Mouse (Mus musculus) CH12.LX (cell line): ENCODE measurements around the gene Nrros. TPM values are rescaled to one million over a fixed set of nuclear protein-coding genes. Genes with fewer than 3 reads are reported as not detected.
A peak's percentile ranks its signal among the peaks of the same experiment; 100 is the strongest.

Experiments
- DNase-seq: peaks from one replicate; pipeline ENCODE4 v3.0.0-alpha.2; 2013; ENCODE audit errors: extremely low read depth
- H3K27ac ChIP-seq: 2 replicates; pipeline ENCODE4 v1.5.1; 2012; ENCODE audit warnings: low read depth, mild to moderate bottlenecking, control low read depth, moderate library complexity; ENCODE audit not compliant: insufficient read depth
- H3K27me3 ChIP-seq: replicated peaks from 2 replicates; pipeline ENCODE3; 2012; ENCODE audit warnings: inconsistent platforms
- H3K36me3 ChIP-seq, 2 experiments: replicated peaks in 1 of 2; 2 replicates each; pipeline versions ENCODE3 to v1.6.1; 2012; ENCODE audit warnings: inconsistent platforms in 1 of 2, low read length in 1 of 2, mild to moderate bottlenecking in 1 of 2, mixed read lengths in 1 of 2, moderate library complexity in 1 of 2; ENCODE audit not compliant: control insufficient read depth in 1 of 2, insufficient read depth in 1 of 2
- H3K4me1 ChIP-seq, 2 experiments: 2 replicates each; pipeline ENCODE4 v1.6.1; 2012; ENCODE audit warnings: inconsistent platforms in 1 of 2, moderate library complexity in 1 of 2; ENCODE audit not compliant: insufficient read depth in 2 of 2, control insufficient read depth in 1 of 2
- H3K4me2 ChIP-seq: 2 replicates; pipeline ENCODE4 v1.6.1; 2012; ENCODE audit warnings: low read depth, mild to moderate bottlenecking, control low read depth; ENCODE audit not compliant: poor library complexity, insufficient read depth, severe bottlenecking
- H3K4me3 ChIP-seq, 3 experiments: fragments of 150-350 bp in 1 of 3; sonication (generic) in 1 of 3; replicated peaks in 1 of 3; 2 replicates each; pipeline versions ENCODE3 to v1.5.1; 2011 to 2012; ENCODE audit warnings: low read depth in 2 of 3, low read length in 2 of 3, mild to moderate bottlenecking in 2 of 3, moderate library complexity in 2 of 3, control low read depth in 1 of 3, improper control_type of control experiment in 1 of 3, inconsistent platforms in 1 of 3, mixed read lengths in 1 of 3; ENCODE audit not compliant: poor library complexity in 1 of 3
- H3K79me2 ChIP-seq: replicated peaks from 2 replicates; pipeline ENCODE4 v1.6.1; 2012; ENCODE audit warnings: mild to moderate bottlenecking, moderate library complexity; ENCODE audit not compliant: control insufficient read depth, poor library complexity, insufficient read depth, severe bottlenecking; ENCODE audit errors: extremely low read depth
- H3K9ac ChIP-seq: 2 replicates; pipeline ENCODE4 v1.6.1; 2012; ENCODE audit warnings: low read depth, mild to moderate bottlenecking, control low read depth, moderate library complexity; ENCODE audit not compliant: insufficient read depth
- H3K9me3 ChIP-seq: replicated peaks from 2 replicates; pipeline ENCODE3; 2012; ENCODE audit warnings: low read length, inconsistent platforms, mixed read lengths
- BHLHE40 ChIP-seq: IDR thresholded peaks from 2 replicates; pipeline ENCODE4 v1.6.1; 2011; ENCODE audit warnings: mild to moderate bottlenecking, low read depth, low read length, improper control_type of control experiment
- CHD1 ChIP-seq: IDR thresholded peaks from 2 replicates; pipeline ENCODE4 v1.6.1; 2012; ENCODE audit warnings: low read depth, low read length, improper control_type of control experiment, inconsistent platforms
- CHD2 ChIP-seq: IDR thresholded peaks from 2 replicates; pipeline ENCODE4 v1.6.1; 2011; ENCODE audit warnings: low read length, improper control_type of control experiment
- CTCF ChIP-seq, 2 experiments: IDR thresholded peaks in 1 of 2; conservative IDR thresholded peaks in 1 of 2; 2 replicates each; pipeline ENCODE4 v1.5.1; 2011 to 2012; ENCODE audit warnings: low read depth in 2 of 2, low read length in 2 of 2, improper control_type of control experiment in 1 of 2, inconsistent platforms in 1 of 2, mild to moderate bottlenecking in 1 of 2, moderate library complexity in 1 of 2
- E2F4 ChIP-seq: IDR thresholded peaks from 2 replicates; pipeline ENCODE4 v1.6.1; 2011; ENCODE audit warnings: low read depth, low read length, improper control_type of control experiment; ENCODE audit not compliant: insufficient replicate concordance
- ELF1 ChIP-seq: IDR thresholded peaks from 2 replicates; pipeline ENCODE4 v1.6.1; 2014; ENCODE audit warnings: low read depth, mild to moderate bottlenecking, inconsistent platforms, low read length, improper control_type of control experiment
- EP300 ChIP-seq: IDR thresholded peaks from 2 replicates; pipeline ENCODE4 v1.6.1; 2011; ENCODE audit warnings: low read length, improper control_type of control experiment
- ETS1 ChIP-seq: conservative IDR thresholded peaks from 2 replicates; pipeline ENCODE4 v1.6.1; 2012; ENCODE audit warnings: low read depth, mild to moderate bottlenecking, inconsistent platforms, low read length, improper control_type of control experiment, moderate library complexity
- GABPA ChIP-seq: IDR thresholded peaks from 2 replicates; pipeline ENCODE4 v1.6.1; 2012; ENCODE audit warnings: low read depth, low read length, improper control_type of control experiment, inconsistent platforms; ENCODE audit not compliant: insufficient replicate concordance
- HCFC1 ChIP-seq: IDR thresholded peaks from 2 replicates; pipeline ENCODE4 v1.6.1; 2012; ENCODE audit warnings: low read depth, mild to moderate bottlenecking, inconsistent platforms, low read length, improper control_type of control experiment
- IRF4 ChIP-seq: IDR thresholded peaks from 2 replicates; pipeline ENCODE4 v1.6.1; 2014; ENCODE audit warnings: low read depth, mild to moderate bottlenecking, inconsistent platforms, low read length, improper control_type of control experiment
- JUN ChIP-seq: IDR thresholded peaks from 2 replicates; pipeline ENCODE4 v1.6.1; 2011; ENCODE audit warnings: low read depth, mild to moderate bottlenecking, low read length, improper control_type of control experiment, moderate library complexity; ENCODE audit not compliant: insufficient read depth
- JUND ChIP-seq: conservative IDR thresholded peaks from 2 replicates; pipeline ENCODE4 v1.6.1; 2011; ENCODE audit warnings: low read depth, low read length, improper control_type of control experiment
- KAT2A ChIP-seq: IDR thresholded peaks from 2 replicates; pipeline ENCODE4 v1.6.1; 2012; ENCODE audit warnings: low read length, improper control_type of control experiment, inconsistent platforms; ENCODE audit not compliant: insufficient replicate concordance
- MAFK ChIP-seq: IDR thresholded peaks from 2 replicates; pipeline ENCODE4 v1.6.1; 2011; ENCODE audit warnings: low read length, improper control_type of control experiment; ENCODE audit not compliant: insufficient replicate concordance
- MAX ChIP-seq: IDR thresholded peaks from 2 replicates; pipeline ENCODE4 v1.6.1; 2011; ENCODE audit warnings: low read length, improper control_type of control experiment
- MAZ ChIP-seq: IDR thresholded peaks from 2 replicates; pipeline ENCODE4 v1.6.1; 2012; ENCODE audit warnings: low read depth, mild to moderate bottlenecking, inconsistent platforms, low read length, improper control_type of control experiment, moderate library complexity
- MEF2A ChIP-seq: IDR thresholded peaks from 2 replicates; pipeline ENCODE4 v1.6.1; 2014; ENCODE audit warnings: low read depth, mild to moderate bottlenecking, inconsistent platforms, low read length, improper control_type of control experiment, borderline replicate concordance
- MXI1 ChIP-seq: IDR thresholded peaks from 2 replicates; pipeline ENCODE4 v1.6.1; 2011; ENCODE audit warnings: mild to moderate bottlenecking, low read depth, low read length, improper control_type of control experiment
- MYC ChIP-seq: IDR thresholded peaks from 2 replicates; pipeline ENCODE4 v1.6.1; 2011; ENCODE audit warnings: low read depth, mild to moderate bottlenecking, improper control_type of control experiment, low read length
- NELFE ChIP-seq: IDR thresholded peaks from 2 replicates; pipeline ENCODE4 v1.6.1; 2011; ENCODE audit warnings: low read depth, low read length, improper control_type of control experiment
- NRF1 ChIP-seq: IDR thresholded peaks from 2 replicates; pipeline ENCODE4 v1.6.1; 2014; ENCODE audit warnings: low read depth, mild to moderate bottlenecking, inconsistent platforms, low read length, improper control_type of control experiment, moderate library complexity
- PAX5 ChIP-seq: IDR thresholded peaks from 2 replicates; pipeline ENCODE4 v1.6.1; 2012; ENCODE audit warnings: low read length, inconsistent platforms, mixed read lengths
- POLR2A ChIP-seq: IDR thresholded peaks from 2 replicates; pipeline ENCODE4 v1.6.1; 2011; ENCODE audit warnings: low read depth, mild to moderate bottlenecking, improper control_type of control experiment, low read length
- POLR2AphosphoS2 ChIP-seq: IDR thresholded peaks from 2 replicates; pipeline ENCODE4 v1.6.1; 2011; ENCODE audit warnings: low read depth, low read length, improper control_type of control experiment
- RAD21 ChIP-seq: IDR thresholded peaks from 2 replicates; pipeline ENCODE4 v1.6.1; 2011; ENCODE audit warnings: low read depth, mild to moderate bottlenecking, low read length, improper control_type of control experiment, moderate library complexity
- RCOR1 ChIP-seq: conservative IDR thresholded peaks from 2 replicates; pipeline ENCODE4 v1.6.1; 2012; ENCODE audit warnings: low read depth, mild to moderate bottlenecking, inconsistent platforms, low read length, improper control_type of control experiment
- SIN3A ChIP-seq: IDR thresholded peaks from 2 replicates; pipeline ENCODE4 v1.6.1; 2012; ENCODE audit warnings: low read length, improper control_type of control experiment, inconsistent platforms
- SMC3 ChIP-seq: IDR thresholded peaks from 2 replicates; pipeline ENCODE4 v1.6.1; 2011; ENCODE audit warnings: low read depth, low read length, improper control_type of control experiment
- TBP ChIP-seq: conservative IDR thresholded peaks from 2 replicates; pipeline ENCODE4 v1.6.1; 2011; ENCODE audit warnings: low read depth, low read length, improper control_type of control experiment
- TCF12 ChIP-seq: IDR thresholded peaks from 2 replicates; pipeline ENCODE4 v1.6.1; 2014; ENCODE audit warnings: low read depth, mild to moderate bottlenecking, inconsistent platforms, low read length, improper control_type of control experiment
- UBTF ChIP-seq: IDR thresholded peaks from 2 replicates; pipeline ENCODE4 v1.6.1; 2012; ENCODE audit warnings: low read depth, mild to moderate bottlenecking, inconsistent platforms, low read length, improper control_type of control experiment, moderate library complexity
- USF1 ChIP-seq: IDR thresholded peaks from 2 replicates; pipeline ENCODE4 v1.6.1; 2014; ENCODE audit warnings: low read depth, mild to moderate bottlenecking, inconsistent platforms, low read length, improper control_type of control experiment
- USF2 ChIP-seq: conservative IDR thresholded peaks from 2 replicates; pipeline ENCODE4 v1.6.1; 2011; ENCODE audit warnings: low read depth, low read length, improper control_type of control experiment
- ZC3H11A ChIP-seq: IDR thresholded peaks from 2 replicates; pipeline ENCODE4 v1.6.1; 2012; ENCODE audit warnings: low read depth, mild to moderate bottlenecking, inconsistent platforms, low read length, improper control_type of control experiment
- ZKSCAN1 ChIP-seq: IDR thresholded peaks from 2 replicates; pipeline ENCODE4 v1.6.1; 2012; ENCODE audit warnings: low read depth, inconsistent platforms, low read length, improper control_type of control experiment, borderline replicate concordance
- ZMIZ1 ChIP-seq: IDR thresholded peaks from 2 replicates; pipeline ENCODE4 v1.6.1; 2012; ENCODE audit warnings: low read depth, mild to moderate bottlenecking, inconsistent platforms, low read length, improper control_type of control experiment
- ZNF384 ChIP-seq: IDR thresholded peaks from 2 replicates; pipeline ENCODE4 v1.6.1; 2012; ENCODE audit warnings: low read depth, low read length, improper control_type of control experiment, inconsistent platforms
- dilution Hi-C: fragments of 300-500 bp; cut with MboI; formaldehyde crosslinking; loops from 2 replicates; pipeline ENCODE4 v1.14.3; 2020; ENCODE audit warnings: low sequenced_read_pairs; ENCODE audit not compliant: extremely low pct_unique_long_range_greater_than_20kb, extremely low pct_ligation_motif_present
- in situ Hi-C: fragments of 300-500 bp; cut with MboI; formaldehyde crosslinking; loops from 3 replicates; pipeline ENCODE4 v1.14.3; 2019; ENCODE audit warnings: low sequenced_read_pairs, low pct_ligation_motif_present, low pct_unique_long_range_greater_than_20kb, mixed read lengths
- polyA plus RNA-seq: library from polyadenylated mRNA; unstranded; fragments of >175 nt; gene quantifications from 2 replicates; pipeline ENCODE4 v1.2.1, GENCODE M21; 2012; ENCODE audit warnings: low read depth; ENCODE audit not compliant: insufficient read length
- total RNA-seq, 2 experiments: library from RNA; depleted of rRNA; stranded (reverse); fragments of 300-350 nt in 1 of 2; fragments of >200 nt in 1 of 2; gene quantifications; 2 replicates each; pipeline ENCODE4 v1.2.3; 2012 to 2014

Nrros gene
- total RNA-seq (2012; rRNA removed) (49.6 and 54.9 TPM in 2 replicates), total RNA-seq (2014; rRNA removed) (55.1 and 64.3 TPM in 2 replicates), polyA plus RNA-seq (52.2 and 71.0 TPM in 2 replicates)

DNA sequence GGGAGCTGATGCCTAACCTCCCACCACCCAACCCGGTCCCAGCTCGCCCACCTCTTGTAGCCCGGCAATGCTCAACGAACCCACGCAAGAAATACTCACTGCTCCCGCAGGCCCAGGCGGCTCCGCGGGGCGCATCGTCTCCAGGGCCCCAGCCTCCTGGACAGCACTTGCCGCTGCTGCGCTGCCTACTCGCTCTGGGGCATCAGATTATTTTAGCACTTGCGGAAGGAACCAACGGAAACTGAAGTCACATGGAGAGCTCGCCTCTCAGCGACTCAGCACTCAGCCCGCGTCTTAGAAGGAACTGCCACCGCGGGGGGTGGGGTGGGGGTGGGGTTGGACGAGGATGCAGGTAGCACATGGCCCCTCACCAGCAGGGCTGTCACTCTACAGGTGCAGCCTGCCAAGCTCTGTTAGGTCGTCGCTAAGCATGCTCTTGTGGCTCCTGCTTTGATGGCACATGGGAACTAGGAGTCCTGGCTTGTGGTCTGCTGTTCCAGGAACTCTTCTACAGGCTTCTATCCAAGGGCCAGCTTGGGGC is at the start of gene Nrros:
Gene Nrros, minus strand, starts transcription at position 314 of the 541 bp plus-strand sequence.
- in situ Hi-C loops, result loop anchor here (5.0 kb wide), 1 partner anchor 37 kb away; no protein-coding TSS in a partner anchor
- peaks cover 6 to 21% of the 10 kb centered on the region in 2 experiments for H3K36me3 ChIP-seq
- peaks cover 47% of the 10 kb centered on the region for H3K79me2 ChIP-seq
- peaks cover 17 to 42% of the 10 kb centered on the region in 2 experiments for H3K4me1 ChIP-seq
- no peaks in the 10 kb centered on the region for H3K27me3 ChIP-seq
- peak within 1 kb of the TSS; percentile 85 for H3K9ac ChIP-seq
- H3K4me3 ChIP-seq, result peak within 1 kb of the TSS; percentile 78 to 79 (median 79)
- H3K9me3 ChIP-seq, result peaks cover 7% of the 10 kb centered on the region
- H3K27ac ChIP-seq, result peak within 1 kb of the TSS; percentile 82
- dilution Hi-C loops, result no loop called here
- peak; percentile 97 for DNase-seq
- TF ChIP-seq TCF12 (peak; percentile 95), CTCF (conservative IDR thresholded peaks at IDR 0.05 in 1 of 2, IDR thresholded peaks at IDR 0.05 in 1 of 2; ENCODE audit: low read depth in 2 of 2, low read length in 2 of 2) (no peak), PAX5 (no peak), ZC3H11A (no peak), MAFK (peak; percentile 74), ETS1 (peak; percentile 88), GABPA (no peak), IRF4 (peak; percentile 87), KAT2A (0 out of 2 replicates have a peak, but pooled peaks have one; percentile 73), POLR2A (peak; percentile 97), USF1 (peak; percentile 90), HCFC1 (peak; percentile 72), POLR2AphosphoS2 (peak; percentile 92), USF2 (peak; percentile 82), UBTF (peak; percentile 69; the same call in 1 of the 2 replicates), ELF1 (peak; percentile 89), RCOR1 (0 out of 2 replicates have a peak, but pooled peaks have one; percentile 62), CHD1 (peak; percentile 90; the same call in 1 of the 2 replicates), EP300 (peak; percentile 80), JUN (no peak), SMC3 (peak; percentile 31), MYC (peak; percentile 99), MEF2A (peak; percentile 95), RAD21 (no peak; the same call in 1 of the 2 replicates), NELFE (peak; percentile 94), SIN3A (peak; percentile 93), ZKSCAN1 (no peak), MAZ (peak; percentile 96), ZMIZ1 (peak; percentile 96), JUND (no peak), MAX (peak; percentile 98), CHD2 (peak; percentile 94), TBP (peak; percentile 88), MXI1 (peak; percentile 98), BHLHE40 (peak; percentile 90), E2F4 (peak; percentile 48; the same call in 1 of the 2 replicates), NRF1 (peak; percentile 55), ZNF384 (peak; percentile 32; the same call in 1 of the 2 replicates)
- H3K4me2 ChIP-seq, result peak within 1 kb of the TSS; percentile 93
